Mouse (Mus musculus): Measurements from ENCODE around the gene Mcur1.

DNA sequence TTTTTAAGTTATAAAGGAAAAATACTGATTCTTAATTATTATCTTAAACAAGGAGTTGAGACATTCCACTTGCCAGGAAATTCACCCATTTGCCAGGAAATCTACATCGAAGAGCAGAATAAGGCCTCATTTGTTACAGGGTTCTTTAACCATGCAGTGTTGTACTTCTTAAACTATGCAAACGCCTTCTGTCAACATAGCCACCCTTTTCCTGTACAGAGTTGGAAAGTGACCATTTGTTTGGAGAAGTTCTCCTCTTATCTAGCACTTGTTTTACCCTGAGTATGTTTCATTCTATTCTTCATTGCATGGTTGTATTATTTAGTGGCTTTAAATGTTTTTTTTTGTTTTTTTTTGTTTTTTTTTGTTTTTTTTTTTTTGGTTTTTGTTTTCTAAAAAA lies 14.0 kb upstream of the Mcur1 start:
- no peak for TF ChIP-seq POLR2A (IDR thresholded peaks at IDR 0.05; ENCODE audit: insufficient read depth, low read depth, low read length)
- TF ChIP-seq CTCF (IDR thresholded peaks at IDR 0.05; ENCODE audit: insufficient read depth, low read depth, low read length): no peak

All from olfactory bulb, adult 2 months (tissue).